Mouse (Mus musculus): ENCODE data around the gene Csrnp1.
A peak's percentile ranks its signal among the peaks of the same experiment; 100 is the strongest.

GRCm38 (mm10) chr9:119973869-119974520 lies 10.5 kb downstream of the Csrnp1 start:
- TF ChIP-seq POLR2A (IDR thresholded peaks at IDR 0.05; ENCODE audit: extremely low read depth, insufficient read depth, low read length) = no peak
- peak; percentile 77 for TF ChIP-seq CTCF (IDR thresholded peaks at IDR 0.05; ENCODE audit: low read depth, low read length)

Data from liver, adult 2 months (tissue).